Mouse (Mus musculus): ENCODE measurements around the gene Cyren. TPM values are rescaled to one million over a fixed set of nuclear protein-coding genes. Genes with fewer than 3 reads are reported as not detected.

Cyren gene
- polyA plus RNA-seq (2014; fragmentation: Illumina TruSeq; extraction: RNeasy Lipid Tissue Mini Kit (QIAGEN cat#74804); ENCODE audit: low read depth, low replicate concordance), result 1.3 TPM

DNA sequence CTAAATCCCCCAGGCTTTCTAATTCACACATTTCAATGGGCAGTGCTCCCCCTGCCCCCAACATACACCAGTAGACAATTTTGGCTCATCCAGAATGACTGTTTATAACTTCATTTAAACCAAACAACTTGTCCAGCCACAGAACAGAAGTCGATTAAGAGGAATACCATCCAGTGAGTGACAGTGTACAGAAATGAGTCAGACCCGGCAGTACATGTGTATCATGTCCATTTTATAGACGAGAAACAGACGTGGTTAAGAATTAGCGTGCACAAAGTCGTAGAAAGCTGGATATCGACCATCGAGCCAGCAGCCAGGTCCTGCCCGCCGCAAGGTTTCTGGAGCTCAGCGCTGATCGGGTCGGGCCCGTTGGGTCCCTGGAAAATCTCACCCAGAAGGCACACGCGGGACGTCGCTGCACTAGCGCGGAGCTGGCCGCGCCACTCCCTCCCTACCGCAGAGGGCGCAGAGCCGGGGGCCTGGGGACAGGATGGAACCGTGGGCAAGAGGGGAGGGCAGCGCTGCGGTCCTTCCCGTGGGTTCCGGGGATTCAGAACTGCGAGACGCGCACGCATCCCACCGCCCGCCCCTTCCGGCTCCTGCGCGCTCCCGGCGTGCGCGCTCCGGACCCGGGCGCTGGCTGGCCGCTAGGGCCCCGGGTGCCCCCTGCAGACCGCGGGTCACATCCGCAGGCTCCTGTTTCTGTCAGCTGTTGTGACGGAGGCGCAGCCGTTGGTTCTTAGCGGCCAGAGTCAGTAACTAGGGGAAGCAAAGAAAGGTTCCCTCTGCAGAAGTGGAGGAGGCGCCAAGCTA is at the start of gene Cyren:
Gene Cyren, minus strand, starts transcription at position 552 of the 813 bp plus-strand sequence.

DNA sequence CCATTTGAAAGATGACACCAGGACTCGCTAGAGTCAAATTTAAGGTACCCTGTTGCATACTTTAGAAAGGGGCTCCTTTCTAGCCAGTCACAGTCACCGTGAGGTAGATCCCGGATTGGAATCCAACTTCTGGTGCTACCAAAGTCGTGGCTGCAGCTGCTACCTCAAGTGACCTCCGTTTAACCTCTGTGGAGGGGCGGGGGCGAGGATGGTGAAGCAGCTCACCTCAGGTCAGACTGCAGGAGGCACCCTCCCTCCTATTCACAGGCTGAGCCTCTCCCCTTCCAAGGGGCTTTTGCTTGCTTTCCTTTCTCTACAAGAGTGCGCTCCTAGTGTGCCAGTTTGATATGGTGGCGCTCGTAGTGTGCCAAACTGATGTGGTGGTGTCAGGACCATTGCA is 42.1 kb upstream of the Cyren start, which contains the start of gene Stra8:
Gene Stra8, plus strand, starts transcription at position 208 of the 400 bp plus-strand sequence.

DNA sequence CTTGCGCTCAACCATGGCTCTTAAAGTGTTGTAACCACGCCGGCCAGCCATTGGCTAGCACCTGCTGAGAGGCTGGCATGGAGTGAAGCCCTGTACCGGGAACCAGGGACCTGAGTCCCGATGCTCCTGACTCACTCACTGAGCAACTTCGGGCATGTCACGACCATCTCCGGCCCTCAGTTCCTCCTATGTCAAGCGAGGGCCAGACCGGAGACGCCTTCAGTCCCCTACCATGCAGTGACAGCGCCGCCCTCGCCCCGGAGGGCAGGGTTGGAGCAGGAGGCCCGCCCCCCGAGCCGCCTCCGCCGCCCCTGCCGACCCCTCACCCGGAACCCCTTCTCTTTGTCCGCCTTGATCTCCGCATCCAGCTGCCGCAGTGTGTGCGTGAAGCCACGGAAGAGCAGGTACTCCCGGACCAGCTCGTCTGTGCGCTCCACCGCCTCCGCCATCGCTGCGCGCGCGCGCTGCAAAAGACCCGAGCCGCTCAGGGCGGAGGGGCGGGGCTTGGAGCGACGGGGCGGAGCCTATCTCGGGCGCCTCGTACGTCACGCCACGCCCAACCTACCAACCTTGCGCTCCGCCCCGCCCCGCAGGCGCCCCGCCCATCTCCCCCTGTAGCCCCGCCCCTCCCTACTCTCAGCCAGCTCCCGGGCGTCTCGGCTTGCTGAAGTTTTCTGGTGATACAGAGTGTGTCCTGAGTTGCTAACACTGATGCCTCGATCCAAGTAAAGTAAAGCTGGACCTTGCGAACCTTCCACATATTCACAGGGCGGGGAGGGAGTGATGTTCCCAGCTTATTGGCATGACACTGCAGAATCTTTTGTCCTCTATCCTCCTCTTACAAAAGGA is 32.7 kb upstream of the Cyren start, which contains the start of gene Wdr91:
Gene Wdr91, minus strand, starts transcription at position 506 of the 849 bp plus-strand sequence.

DNA sequence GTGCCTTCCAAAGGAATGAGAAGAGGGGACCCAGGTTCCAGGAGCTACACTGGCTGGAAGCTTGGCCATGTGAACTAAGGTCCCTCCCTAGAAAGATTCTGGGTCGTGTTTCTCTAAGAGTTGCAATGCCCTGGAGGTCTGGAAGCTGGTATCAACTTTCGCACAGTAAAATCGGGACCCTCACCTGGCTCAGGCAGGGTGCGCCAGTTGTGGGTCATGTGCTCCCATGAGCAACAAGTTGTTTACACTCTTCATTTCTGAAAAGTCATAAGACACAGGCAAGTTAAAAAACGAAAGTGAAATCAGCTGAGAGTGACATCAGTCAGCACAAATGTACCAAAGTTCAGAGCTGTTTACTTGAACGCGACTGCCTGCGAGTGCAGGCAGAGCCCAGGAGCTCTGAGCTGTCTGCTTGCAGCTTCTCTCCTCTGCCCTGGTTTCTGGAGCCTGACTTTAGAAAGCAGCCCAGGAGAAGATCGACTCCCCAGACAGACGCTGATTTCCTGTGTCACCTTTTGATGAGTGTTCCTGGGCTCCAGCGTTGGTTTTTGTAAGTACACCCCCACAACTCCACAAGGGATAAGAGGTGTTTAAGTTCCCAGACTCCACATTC is 15.0 kb downstream of the Cyren start, which contains the start of gene Tmem140:
Gene Tmem140, plus strand, starts transcription at position 356 of the 613 bp plus-strand sequence.

Other genes with a start within 250 kb of the Cyren start
- 17.3 TPM for gene Agbl3, start 97.6 kb downstream of the Cyren start, polyA plus RNA-seq (2014; fragmentation: Illumina TruSeq; extraction: RNeasy Lipid Tissue Mini Kit (QIAGEN cat#74804); ENCODE audit: low read depth, low replicate concordance)
- gene Tmem140, start 14.9 kb downstream of the Cyren start, polyA plus RNA-seq (2014; fragmentation: Illumina TruSeq; extraction: RNeasy Lipid Tissue Mini Kit (QIAGEN cat#74804); ENCODE audit: low read depth, low replicate concordance), result 19.4 TPM
- 7.9 TPM for gene Wdr91, start 32.8 kb upstream of the Cyren start, polyA plus RNA-seq (2014; fragmentation: Illumina TruSeq; extraction: RNeasy Lipid Tissue Mini Kit (QIAGEN cat#74804); ENCODE audit: low read depth, low replicate concordance)
- gene Stra8, start 42.1 kb upstream of the Cyren start, polyA plus RNA-seq (2014; fragmentation: Illumina TruSeq; extraction: RNeasy Lipid Tissue Mini Kit (QIAGEN cat#74804); ENCODE audit: low read depth, low replicate concordance), result not detected
- gene Slc23a4, start 110.3 kb upstream of the Cyren start, polyA plus RNA-seq (2014; fragmentation: Illumina TruSeq; extraction: RNeasy Lipid Tissue Mini Kit (QIAGEN cat#74804); ENCODE audit: low read depth, low replicate concordance), result not detected